In the genomic region with DNA sequence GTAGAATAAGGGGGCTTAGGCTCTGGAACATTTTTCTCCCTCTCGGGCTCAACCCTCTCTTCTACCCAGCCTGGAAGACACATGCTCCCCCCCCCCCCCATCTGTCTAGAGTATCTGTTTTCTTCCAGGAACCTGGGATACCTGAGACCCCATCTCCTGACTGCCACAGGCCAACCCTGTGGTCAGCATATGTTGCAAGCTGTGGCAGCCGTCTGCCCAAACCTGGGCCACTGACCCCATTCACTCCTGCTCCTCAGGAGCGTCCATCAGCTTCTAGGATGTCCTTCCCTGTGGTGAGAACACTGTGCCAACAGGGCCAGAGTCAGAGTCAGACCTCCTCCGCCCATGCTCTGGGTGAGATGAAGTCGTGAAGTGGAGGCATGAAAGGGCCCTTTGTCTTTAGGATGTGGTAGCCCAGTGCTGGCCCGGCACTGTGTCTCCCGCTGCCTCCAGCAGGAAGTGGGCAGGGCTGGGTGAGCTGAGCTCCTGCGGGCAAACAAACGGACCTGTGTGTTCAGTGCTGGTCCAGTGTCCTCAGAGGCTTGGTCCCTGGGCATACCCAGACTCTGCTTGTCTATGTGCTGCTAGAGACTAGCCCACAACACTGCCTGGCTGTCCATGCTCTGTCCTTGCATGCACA, we compare ENCODE assay signal across 8 mouse cellular contexts.
A peak's percentile ranks its signal among the peaks of the same experiment; 100 is the strongest.
DNase-seq lines count a peak whose midpoint lies in the region; ATAC-seq lines count a peak whose summit lies in the region.
"Had no signal": no experiment of that assay in that cellular context is flagged by ENCODE, and none has a peak within 500 bp of the region (broad histone marks: within the 10 kb centered on the region; RNA-seq: fewer than 3 reads in every experiment).

No protein-coding gene starts in this region.

- H3K4me1 ChIP-seq in embryonic facial prominence, embryonic 14.5 days (ENCODE audit: control insufficient read depth, insufficient read depth, low read length): no peaks in the 10 kb centered on the region
- H3K4me1 ChIP-seq: liver, embryonic 15.5 days had no signal

- no peak overlapping the region for H3K9ac ChIP-seq in embryonic facial prominence, embryonic 14.5 days (ENCODE audit: low read depth, low read length)
- H3K9ac ChIP-seq: liver, embryonic 15.5 days had no signal

- peak; percentile 92 for DNase-seq in 3134 (ENCODE audit: extremely low read depth, insufficient read length, low spot score)
- DNase-seq in 3T3-L1 (ENCODE audit: low read depth, low spot score): peak; percentile 38
- DNase-seq in embryonic facial prominence, embryonic 14.5 days (ENCODE audit: low spot score): peak; percentile 46
- peak; percentile 40 to 69 for DNase-seq in layer of hippocampus, postnatal 36 days
- peak; percentile 29 for DNase-seq in right cerebral cortex, postnatal 25 days
- no peak for DNase-seq in MN1 (ENCODE audit: low spot score)

- no peak overlapping the region for H3K4me3 ChIP-seq in embryonic facial prominence, embryonic 14.5 days (ENCODE audit: low read depth, low read length)
- H3K4me3 ChIP-seq: liver, embryonic 15.5 days had no signal

- WGBS in embryonic facial prominence, embryonic 14.5 days: 28% methylated on average over 9 of the region's 9 CpGs

- peak; percentile 84 for ATAC-seq in embryonic facial prominence, embryonic 14.5 days (ENCODE audit: low read depth)
- no peak for ATAC-seq in erythroid progenitor cell, adult 5-6 weeks (replicated peaks; ENCODE audit: low FRiP score, poor library complexity, severe bottlenecking)

- no peaks in the 10 kb centered on the region for H3K27me3 ChIP-seq in embryonic facial prominence, embryonic 14.5 days (replicated peaks; ENCODE audit: control insufficient read depth, insufficient read depth, low read length)
- H3K27me3 ChIP-seq: liver, embryonic 15.5 days had no signal

- no peaks in the 10 kb centered on the region for H3K9me3 ChIP-seq in embryonic facial prominence, embryonic 14.5 days (ENCODE audit: control insufficient read depth, low read length)
- H3K9me3 ChIP-seq: liver, embryonic 15.5 days had no signal

- H3K27ac ChIP-seq in embryonic facial prominence, embryonic 14.5 days (replicated peaks; ENCODE audit: low read depth, low read length): no peak overlapping the region
- H3K27ac ChIP-seq: liver, embryonic 15.5 days had no signal

- no peak overlapping the region for H3K4me2 ChIP-seq in embryonic facial prominence, embryonic 14.5 days (ENCODE audit: low read depth, low read length)
- H3K4me2 ChIP-seq: liver, embryonic 15.5 days had no signal

- no peaks in the 10 kb centered on the region for H3K36me3 ChIP-seq in embryonic facial prominence, embryonic 14.5 days (ENCODE audit: control insufficient read depth, insufficient read depth, low read length)
- H3K36me3 ChIP-seq: liver, embryonic 15.5 days had no signal
